Mouse (Mus musculus): ENCODE results near the gene Ccnt1.

Ccnt1 gene

DNA sequence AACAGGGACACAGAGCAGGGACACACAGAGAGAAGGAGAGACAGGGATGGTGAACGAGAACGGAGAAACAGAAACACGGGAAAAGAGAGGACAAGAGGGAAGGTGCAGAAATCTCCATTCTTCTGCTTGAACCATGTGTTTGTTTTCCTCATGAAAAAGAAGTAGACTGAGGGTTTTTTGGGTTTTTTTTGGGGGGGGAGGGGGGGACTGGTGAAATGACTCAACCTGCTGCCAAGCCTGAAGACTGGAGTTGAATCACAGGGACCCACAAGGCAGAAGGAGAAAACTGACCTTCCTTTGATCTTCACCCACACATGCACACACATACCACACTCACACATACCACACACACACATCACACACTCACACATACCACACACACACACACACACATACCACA, 67.4 kb downstream of the Ccnt1 start:
- H3K9me3 ChIP-seq (ENCODE audit: low read length), result no peaks in the 10 kb centered on the region
- peaks cover 15% of the 10 kb centered on the region for H3K4me1 ChIP-seq (replicated peaks; ENCODE audit: low read depth, low read length)
- H3K4me3 ChIP-seq (replicated peaks; ENCODE audit: low read length), result no peak overlapping the region
- peaks cover 22% of the 10 kb centered on the region for H3K27me3 ChIP-seq (ENCODE audit: insufficient read depth, low read length)
- H3K36me3 ChIP-seq (ENCODE audit: insufficient read depth, low read length), result no peaks in the 10 kb centered on the region
- TF ChIP-seq CTCF (conservative IDR thresholded peaks at IDR 0.05; ENCODE audit: low read length) (no peak), POU5F1 (IDR thresholded peaks at IDR 0.05; ENCODE audit: borderline replicate concordance, low read length) (no peak), NANOG (IDR thresholded peaks at IDR 0.05; ENCODE audit: borderline replicate concordance, low read length) (no peak)

DNA sequence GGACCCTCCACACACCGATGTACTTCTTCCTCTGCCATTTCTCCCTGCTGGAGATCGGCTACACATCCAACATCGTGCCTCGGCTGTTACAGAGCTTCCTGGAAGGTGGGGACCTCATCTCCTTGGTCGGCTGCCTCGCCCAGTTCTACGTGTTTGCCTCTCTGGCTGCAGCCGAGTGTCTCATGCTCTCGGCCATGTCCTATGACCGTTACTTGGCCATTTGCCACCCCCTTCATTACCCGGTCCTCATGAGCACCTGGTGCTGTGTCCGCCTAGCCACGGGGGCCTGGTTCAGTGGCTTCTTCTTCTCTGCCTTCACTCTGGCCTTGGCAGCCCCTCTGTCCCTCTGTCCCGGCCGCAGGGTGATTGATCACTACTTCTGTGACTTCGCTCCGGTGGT, 73.1 kb downstream of the Ccnt1 start:
- Histone ChIP-seq H3K36me3 (ENCODE audit: insufficient read depth, low read length) (no peaks in the 10 kb centered on the region), H3K9me3 (ENCODE audit: low read length) (no peaks in the 10 kb centered on the region), H3K4me1 (replicated peaks; ENCODE audit: low read depth, low read length) (peaks cover 12% of the 10 kb centered on the region), H3K27me3 (ENCODE audit: insufficient read depth, low read length) (peaks cover 31% of the 10 kb centered on the region), H3K4me3 (replicated peaks; ENCODE audit: low read length) (peak overlapping the region; percentile 64)
- TF ChIP-seq POU5F1 (IDR thresholded peaks at IDR 0.05; ENCODE audit: borderline replicate concordance, low read length), result no peak
- no peak for TF ChIP-seq CTCF (conservative IDR thresholded peaks at IDR 0.05; ENCODE audit: low read length)
- no peak for TF ChIP-seq NANOG (IDR thresholded peaks at IDR 0.05; ENCODE audit: borderline replicate concordance, low read length)

DNA sequence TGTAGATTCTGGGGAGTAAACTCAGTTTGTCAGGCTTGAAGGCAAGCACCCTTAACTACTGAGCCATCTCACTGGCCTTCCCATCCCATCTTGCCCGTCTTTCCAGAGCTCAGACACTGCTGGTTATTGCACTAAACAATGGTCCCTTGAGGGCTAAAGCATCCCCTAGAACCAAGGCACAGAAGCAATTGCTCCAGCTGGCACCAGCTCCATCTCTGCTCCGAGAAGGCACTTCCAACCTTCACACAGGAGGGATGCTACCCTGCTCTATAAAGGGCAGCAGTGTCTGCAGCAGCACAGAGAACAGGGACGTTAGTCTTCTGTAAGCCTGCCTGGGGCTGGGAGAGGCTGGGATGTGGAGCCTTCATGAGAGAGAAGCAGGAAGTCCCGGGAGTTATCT, 78.6 kb downstream of the Ccnt1 start, which contains the start of gene Olfr279:
Gene Olfr279 (plus strand): TSS at position 301 of the 400 bp plus-strand sequence.
- no peaks in the 10 kb centered on the region for H3K4me1 ChIP-seq (replicated peaks; ENCODE audit: low read depth, low read length)
- no peak for TF ChIP-seq NANOG (IDR thresholded peaks at IDR 0.05; ENCODE audit: borderline replicate concordance, low read length)
- no peak for TF ChIP-seq POU5F1 (IDR thresholded peaks at IDR 0.05; ENCODE audit: borderline replicate concordance, low read length)
- no peak for TF ChIP-seq CTCF (conservative IDR thresholded peaks at IDR 0.05; ENCODE audit: low read length)
- peaks cover 15% of the 10 kb centered on the region for H3K9me3 ChIP-seq (ENCODE audit: low read length)
- no peaks in the 10 kb centered on the region for H3K36me3 ChIP-seq (ENCODE audit: insufficient read depth, low read length)
- peaks cover 3% of the 10 kb centered on the region; the same call in 1 of the 2 replicates for H3K27me3 ChIP-seq (ENCODE audit: insufficient read depth, low read length)
- H3K4me3 ChIP-seq (replicated peaks; ENCODE audit: low read length), result no peak within 1 kb of the TSS

GRCm38 (mm10) chr15:98491332-98491731, 79.4 kb downstream of the Ccnt1 start:
- TF ChIP-seq NANOG (IDR thresholded peaks at IDR 0.05; ENCODE audit: borderline replicate concordance, low read length) (no peak), CTCF (conservative IDR thresholded peaks at IDR 0.05; ENCODE audit: low read length) (no peak), POU5F1 (IDR thresholded peaks at IDR 0.05; ENCODE audit: borderline replicate concordance, low read length) (no peak)
- H3K9me3 ChIP-seq (ENCODE audit: low read length), result peaks cover 21% of the 10 kb centered on the region
- H3K36me3 ChIP-seq (ENCODE audit: insufficient read depth, low read length), result no peaks in the 10 kb centered on the region
- H3K4me3 ChIP-seq (replicated peaks; ENCODE audit: low read length), result no peak overlapping the region
- H3K4me1 ChIP-seq (replicated peaks; ENCODE audit: low read depth, low read length), result no peaks in the 10 kb centered on the region
- H3K27me3 ChIP-seq (ENCODE audit: insufficient read depth, low read length), result peaks cover 2% of the 10 kb centered on the region; the same call in 1 of the 2 replicates
